Mouse (Mus musculus) brain, adult 2 months (tissue): ENCODE measurements around the gene Tmem50b.
"Not testable (repeated sequence)": the region's sequence is repeated elsewhere in the genome, so short reads cannot be mapped to it uniquely, and the experiment has no call there.

Source experiments
- DNase-seq: peaks from one replicate; pipeline ENCODE4 v3.0.0; 2011; ENCODE audit warnings: low read depth, low spot score

Tmem50b gene

GRCm38 (mm10) chr16:91541573-91542081 is 56.0 kb downstream of the Tmem50b start:
- peak; percentile 79 for DNase-seq

- DNase-seq, result peak; percentile 18
These were observed 59.1 kb downstream of the Tmem50b start for GRCm38 (mm10) chr16:91538513-91538912.

- peak; percentile 17 for DNase-seq
These were observed 59.5 kb downstream of the Tmem50b start for GRCm38 (mm10) chr16:91538051-91538450.

DNA sequence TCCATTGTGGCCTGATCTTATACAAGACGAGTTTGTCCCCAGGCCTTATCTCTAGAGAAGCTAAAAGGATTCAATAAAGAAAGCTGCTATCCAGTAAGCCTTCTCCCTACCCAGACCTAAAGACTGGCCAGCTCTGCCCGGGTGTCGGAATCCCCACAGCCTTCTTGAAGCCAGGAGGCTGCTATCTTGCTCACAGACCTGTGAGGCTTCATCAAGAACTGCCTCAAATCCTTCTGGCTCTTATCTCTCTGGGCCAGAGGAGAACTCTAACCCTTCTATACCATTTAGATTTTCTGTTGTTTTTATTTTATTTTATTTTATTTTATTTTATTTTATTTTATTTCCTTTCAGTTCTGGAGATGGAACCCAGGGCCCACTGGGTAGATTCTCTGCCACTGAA is 60.5 kb downstream of the Tmem50b start:
- DNase-seq, result no peak

GRCm38 (mm10) chr16:91536372-91536771 is 61.2 kb downstream of the Tmem50b start:
- no peak for DNase-seq

DNA sequence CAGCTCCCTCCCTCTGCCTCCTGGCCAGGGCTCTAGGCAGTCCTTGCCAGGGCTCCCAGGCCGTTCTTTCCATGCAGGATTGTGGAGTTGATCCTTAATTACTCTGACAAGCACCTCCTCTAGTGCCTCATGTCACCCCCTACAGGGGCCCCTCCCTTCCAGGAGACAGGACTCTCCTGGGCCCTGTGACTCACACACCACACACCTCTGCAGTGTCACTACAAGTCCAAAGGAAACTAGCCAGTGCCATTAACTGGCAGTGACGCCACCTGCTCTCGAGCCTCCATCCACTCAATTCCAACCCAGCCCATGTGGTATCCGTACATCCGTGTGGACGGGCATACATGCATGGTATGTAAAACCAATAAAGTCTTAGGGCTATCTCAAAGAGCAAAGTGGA is 62.7 kb downstream of the Tmem50b start:
- no peak for DNase-seq

DNA sequence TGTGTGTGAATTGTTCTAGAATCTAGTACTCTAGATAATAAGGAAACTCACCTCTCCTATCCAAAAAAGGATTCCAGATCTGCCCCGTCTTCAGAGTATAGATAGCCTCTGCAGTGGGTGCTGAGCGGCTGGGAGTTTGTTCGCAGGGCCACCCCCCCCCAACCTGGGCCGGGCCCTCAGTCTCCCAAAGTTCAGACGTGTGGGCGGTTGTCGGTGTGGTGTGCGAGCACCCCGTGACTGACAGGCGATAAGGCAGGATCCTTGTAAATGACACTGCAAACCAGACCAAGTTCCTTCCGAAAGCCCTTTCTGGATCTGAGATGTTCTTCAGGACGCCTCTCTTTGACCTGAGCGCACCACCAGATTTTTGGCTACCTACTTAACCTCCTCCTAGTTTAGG is 63.1 kb downstream of the Tmem50b start:
- peak; percentile 99 for DNase-seq

DNA sequence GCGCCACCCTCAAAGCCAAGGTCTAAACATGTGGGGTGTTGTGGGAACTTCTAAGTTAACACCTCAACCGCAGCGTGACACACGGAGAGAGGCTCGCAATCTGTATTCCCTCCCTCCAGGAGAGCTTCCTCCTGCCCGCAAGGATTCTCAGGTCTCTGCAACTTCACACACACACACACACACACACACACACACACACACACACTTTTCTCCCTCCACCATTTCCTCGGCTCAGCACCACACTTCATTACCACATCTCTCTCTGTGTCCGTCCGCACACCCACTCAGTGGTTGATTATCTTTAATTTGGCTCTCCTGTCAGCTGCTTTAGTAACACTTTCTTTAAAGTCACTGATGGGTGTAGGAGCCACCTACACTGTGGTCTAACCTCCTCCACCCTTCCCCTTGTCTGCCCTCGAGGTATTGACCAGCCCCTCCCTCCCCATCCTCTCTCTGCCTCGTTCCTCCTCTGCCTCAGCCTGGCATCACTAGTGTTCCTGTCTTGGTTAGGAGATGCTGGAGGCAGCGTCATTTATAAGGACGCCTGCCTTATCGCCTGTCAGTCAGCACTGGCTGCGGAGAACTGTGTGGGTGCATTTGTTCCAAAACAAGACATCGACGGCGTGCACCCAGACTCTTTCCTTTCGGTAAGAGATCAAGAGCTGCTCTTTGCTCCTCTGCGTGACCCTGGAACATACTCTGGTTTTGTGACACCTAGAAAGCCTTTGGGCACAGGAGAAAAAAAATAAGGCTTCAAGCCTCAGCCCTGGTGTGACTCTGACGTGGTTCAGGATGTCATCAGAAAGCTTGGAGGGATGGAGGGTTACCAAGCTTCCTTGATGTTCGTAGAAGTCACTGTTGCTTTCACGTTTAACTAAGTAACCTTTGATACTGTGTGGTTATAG is 64.3 kb downstream of the Tmem50b start:
- DNase-seq, result peak; percentile 47

DNA sequence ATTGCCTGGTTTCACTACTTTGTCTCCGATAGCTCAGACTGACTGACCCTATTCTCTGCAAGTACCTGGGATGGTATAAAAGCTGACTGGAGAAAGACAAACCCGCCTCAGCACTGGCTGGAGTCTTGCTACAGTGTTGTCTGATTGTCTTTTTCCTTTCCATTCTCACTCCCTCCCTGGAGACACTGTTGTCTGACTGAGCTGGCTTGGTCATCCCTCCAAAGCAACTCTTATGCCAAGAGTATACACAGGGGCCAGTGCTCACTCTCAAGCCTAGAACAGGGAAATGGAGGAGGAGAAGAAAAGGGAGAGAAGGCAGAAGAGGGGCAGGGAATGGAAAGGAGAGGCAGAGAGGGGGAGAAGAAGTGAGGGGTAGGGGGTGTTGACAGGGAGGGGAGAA is 65.2 kb downstream of the Tmem50b start:
- DNase-seq, result no peak

GRCm38 (mm10) chr16:91531856-91532255 is 65.7 kb downstream of the Tmem50b start:
- DNase-seq, result peak; percentile 54

DNA sequence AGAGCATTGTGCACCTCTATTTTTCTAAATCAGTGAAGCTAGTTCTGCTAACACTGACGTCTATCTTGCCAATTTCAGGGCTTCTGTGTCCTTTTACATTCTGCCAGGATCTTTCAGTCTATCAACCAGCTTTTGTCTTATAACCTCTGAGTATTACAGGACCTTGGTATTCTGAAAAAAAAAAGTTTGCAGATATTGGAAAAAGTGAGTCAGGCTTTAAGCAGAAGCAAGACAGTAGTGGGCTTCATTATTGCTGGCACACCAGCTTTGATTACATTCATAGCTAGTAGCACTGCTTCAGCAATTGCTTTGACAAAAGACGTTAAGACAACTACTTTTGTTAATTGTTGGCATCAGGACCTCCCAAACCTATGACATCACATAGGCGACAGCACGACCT is 66.8 kb downstream of the Tmem50b start:
- DNase-seq, result not testable (repeated sequence)

- DNase-seq, result no peak
These were observed 69.0 kb downstream of the Tmem50b start for GRCm38 (mm10) chr16:91528578-91528977.

DNA sequence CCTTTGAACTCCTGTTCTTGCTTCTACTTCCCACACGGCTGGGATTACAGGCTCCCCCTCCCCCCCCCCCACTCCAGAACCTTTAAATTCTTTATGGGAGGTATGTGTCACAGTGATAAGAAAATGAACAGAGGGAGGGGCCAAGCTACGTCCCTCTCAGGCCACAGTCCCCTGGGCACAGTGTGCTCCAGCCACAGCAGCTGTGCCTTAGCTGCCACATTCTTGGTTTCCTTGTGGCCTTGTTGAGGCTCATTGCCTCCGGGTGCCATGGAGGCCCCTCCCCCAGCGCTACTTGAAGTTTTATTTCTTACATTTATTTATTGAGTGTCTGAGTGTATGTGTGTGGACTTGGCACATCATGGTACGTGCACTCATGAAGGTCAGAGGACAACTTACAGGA is 70.1 kb downstream of the Tmem50b start:
- DNase-seq, result no peak

DNA sequence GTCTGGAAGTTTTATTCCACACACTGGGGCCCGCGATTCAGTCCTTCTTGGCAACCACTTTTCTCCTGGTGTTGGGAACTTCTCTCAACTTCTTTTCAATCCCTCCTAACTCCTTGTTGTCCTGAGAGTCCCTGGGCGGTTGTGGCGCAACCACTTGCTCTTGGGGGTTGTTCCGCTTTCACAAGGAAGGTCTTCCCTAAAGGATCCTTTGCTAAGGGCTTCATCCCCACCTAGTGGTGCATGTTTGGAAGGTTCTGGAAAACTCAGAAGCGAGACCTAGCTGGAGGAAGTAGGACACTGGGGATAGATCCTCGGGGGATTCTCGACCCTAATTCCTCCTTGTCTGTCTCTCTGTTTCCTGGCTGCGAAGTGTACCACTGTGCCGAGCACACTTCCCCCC is 70.5 kb downstream of the Tmem50b start:
- DNase-seq, result peak; percentile 47

GRCm38 (mm10) chr16:91526274-91526673 is 71.3 kb downstream of the Tmem50b start:
- DNase-seq, result no peak
